Mouse (Mus musculus): ENCODE data around the gene Tmco5. TPM values are rescaled to one million over a fixed set of nuclear protein-coding genes. Genes with fewer than 3 reads are reported as not detected.

Gene Tmco5
- total RNA-seq (2023): not detected in 2 replicates

DNA sequence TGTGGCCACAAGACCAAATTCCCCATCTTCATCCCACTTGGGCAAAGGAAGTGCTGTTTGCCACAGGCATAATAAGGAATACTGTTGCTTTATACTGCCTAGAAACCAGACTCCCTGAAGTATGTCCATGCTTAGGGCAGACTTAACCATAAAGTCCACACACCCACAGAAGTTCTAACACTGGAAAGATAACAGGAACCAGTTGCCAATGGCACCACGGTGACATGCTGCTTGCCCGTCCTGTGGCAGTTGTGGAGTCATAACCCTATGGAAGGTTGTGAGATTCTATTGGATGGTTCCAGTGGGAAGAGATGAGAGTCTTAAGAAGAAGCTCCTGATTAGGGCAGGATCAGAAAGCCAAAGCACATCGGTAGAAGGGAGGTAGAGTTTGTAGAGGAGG lies at the start of gene Tmco5:
Tmco5 (plus strand) TSS at position 301 of the 400 bp plus-strand sequence.

Other genes with a start within 250 kb of the Tmco5 start
- 4.1 and 5.7 TPM in 2 replicates for gene Spred1, start 242.7 kb downstream of the Tmco5 start, total RNA-seq (2023)

Measured in neutrophil, adult 65 days (primary cell).